Mouse (Mus musculus): ENCODE results near the gene Olfr211.

Gene Olfr211

DNA sequence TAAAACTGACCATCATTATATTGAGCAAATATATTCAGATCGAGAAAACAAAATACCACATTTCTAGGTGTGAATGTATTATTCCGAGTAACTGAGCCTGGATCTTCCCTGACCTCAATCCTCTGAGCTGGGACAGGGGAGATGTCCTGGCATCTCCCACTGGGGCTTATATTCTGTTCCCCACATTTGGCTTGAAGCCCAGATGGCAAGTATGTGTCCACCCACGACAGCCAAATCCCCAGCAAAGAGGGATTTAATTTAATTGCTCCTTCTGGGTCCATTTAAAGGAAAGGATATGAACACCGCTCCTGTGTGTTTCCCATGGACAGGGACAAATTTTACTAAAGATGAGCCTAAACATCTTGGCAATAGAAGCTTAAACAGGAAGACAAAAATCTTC lies at the start of gene Olfr211:
Gene Olfr211, plus strand, starts transcription at position 301 of the 400 bp plus-strand sequence.
- peak; percentile 74 for DNase-seq

DNA sequence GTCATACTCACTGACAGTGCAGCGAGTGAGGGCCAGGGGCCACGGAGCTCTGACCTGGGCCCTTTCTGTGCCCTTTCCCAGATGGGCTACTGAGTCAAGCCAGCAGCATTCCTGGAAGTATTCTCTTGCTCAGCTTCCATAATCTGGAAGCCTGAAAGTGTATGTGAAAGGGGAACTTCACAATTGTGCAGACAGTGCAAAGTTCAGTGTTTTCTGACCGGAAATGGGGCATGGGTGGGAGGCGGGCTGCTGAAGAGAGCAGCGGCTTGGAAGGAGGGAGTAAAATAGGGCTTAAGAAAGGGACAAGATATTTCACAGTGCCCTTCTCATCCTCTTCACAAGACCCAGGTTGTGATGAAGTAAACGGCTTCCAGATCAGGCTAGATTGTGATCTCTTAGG lies 49.4 kb upstream of the Olfr211 start:
- no peak for DNase-seq

DNA sequence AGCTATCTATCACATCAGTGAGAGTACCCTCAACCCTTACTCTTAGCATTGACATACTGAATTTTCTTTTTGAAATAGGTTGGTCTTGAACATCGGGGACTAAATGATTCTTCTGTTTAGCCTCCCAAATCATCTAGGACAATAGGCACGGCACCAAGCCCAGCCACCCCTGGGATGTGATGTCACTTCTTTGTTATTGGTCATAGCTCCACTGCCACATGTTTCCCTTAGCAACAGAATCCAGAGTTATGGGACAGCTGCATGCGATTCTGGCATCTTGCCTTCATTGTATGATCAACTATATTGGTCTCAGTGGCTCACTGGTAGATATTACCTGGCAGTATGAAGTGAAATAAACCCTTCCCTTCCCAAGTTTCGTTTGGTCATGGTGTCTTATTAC lies 48.4 kb upstream of the Olfr211 start:
- no peak for DNase-seq

DNA sequence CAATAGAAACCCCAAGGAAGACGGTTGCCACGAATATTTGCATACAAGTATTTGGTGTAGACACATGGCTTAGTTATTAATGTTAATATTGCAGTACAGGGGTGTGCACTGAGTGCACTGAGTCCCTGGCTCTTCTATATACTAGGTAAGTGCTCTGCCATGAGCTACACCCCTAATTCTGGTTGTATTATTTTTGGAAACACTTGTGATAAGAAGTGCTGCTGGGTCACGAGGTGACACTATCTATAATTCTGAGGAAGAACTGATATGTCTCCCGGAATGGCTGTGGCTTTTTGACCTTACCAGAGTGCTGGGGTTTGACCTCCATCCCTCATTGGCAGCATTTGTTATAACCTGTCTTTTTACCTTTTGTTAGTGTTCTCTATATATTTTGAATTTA lies 48.0 kb upstream of the Olfr211 start:
- DNase-seq = no peak

DNA sequence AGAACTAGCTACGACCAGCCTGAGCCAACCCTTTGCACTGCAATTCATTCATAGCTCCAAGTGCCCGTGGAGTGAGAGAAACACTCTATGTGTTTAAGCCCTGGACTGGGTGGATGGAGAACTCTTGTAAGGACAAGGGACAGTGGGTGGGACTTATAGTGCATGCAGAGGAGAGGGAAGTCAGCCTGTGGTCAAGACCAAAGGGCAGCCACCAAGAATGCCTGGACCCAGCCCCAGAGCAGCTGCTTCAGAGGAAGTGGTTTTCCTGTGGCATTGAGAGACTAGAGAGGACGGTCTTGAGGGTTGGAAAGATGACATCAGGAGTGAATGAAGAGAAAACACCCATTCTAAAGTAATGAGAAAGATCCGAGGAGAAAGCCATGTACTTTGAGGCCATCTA lies 33.1 kb upstream of the Olfr211 start:
- DNase-seq = no peak

DNA sequence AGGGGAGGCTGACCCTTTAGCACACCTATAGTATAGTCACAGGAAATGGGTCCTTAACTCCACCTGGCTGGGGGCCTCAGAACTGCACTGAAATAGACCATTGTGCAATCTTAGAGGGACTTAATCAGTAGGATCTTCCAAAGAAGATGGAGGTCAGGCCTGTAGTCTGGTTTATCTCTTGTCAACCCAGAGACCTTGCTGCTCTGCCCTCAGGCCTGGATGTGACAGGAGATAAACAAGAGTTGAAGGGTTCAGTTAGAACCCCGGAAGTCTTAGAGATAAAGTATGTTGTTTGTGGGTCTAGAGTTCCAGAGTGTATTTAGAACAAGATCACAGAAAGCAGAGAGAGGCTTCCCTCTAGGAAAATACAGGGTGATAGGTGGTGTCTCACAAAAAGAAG lies 32.4 kb upstream of the Olfr211 start:
- no peak for DNase-seq

DNA sequence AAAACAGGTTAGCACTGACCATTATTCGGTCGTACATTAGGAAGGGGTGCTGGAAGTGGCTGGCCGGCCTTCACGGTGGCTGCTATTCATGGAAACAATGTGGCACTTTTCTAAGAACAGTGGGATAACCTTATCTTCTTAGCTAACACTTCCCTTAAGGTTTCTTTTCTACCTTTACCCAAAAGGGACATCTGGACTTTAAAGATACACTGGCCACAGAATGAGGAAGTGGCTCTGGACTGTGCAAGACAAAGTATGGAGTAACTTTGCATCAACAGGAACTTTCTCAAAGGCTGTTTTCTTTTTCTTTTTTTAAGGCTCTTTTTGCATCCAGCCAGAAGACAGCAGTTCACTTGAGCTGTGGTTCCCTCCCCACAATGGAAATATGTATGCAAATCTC lies 30.2 kb upstream of the Olfr211 start:
- no peak for DNase-seq

DNA sequence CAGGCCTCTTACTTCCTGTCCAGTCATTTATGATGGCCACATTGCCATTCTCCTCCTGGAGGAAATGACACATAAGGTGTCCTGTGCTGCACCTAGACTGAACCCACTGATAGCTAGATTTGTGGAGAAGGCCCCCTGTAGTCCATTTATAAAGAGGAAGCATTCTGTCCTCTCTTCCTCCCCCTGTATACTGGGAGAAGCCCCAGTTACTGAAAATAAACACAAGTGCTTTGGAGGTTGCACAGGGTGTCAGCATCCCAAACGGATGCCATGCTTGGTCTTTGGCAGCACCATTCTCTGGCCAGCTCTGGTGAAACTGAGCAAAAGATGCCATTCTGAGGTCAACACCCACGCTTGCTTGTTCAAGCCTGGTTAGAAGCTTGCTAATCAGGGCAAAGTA lies 29.7 kb upstream of the Olfr211 start:
- DNase-seq = no peak

DNA sequence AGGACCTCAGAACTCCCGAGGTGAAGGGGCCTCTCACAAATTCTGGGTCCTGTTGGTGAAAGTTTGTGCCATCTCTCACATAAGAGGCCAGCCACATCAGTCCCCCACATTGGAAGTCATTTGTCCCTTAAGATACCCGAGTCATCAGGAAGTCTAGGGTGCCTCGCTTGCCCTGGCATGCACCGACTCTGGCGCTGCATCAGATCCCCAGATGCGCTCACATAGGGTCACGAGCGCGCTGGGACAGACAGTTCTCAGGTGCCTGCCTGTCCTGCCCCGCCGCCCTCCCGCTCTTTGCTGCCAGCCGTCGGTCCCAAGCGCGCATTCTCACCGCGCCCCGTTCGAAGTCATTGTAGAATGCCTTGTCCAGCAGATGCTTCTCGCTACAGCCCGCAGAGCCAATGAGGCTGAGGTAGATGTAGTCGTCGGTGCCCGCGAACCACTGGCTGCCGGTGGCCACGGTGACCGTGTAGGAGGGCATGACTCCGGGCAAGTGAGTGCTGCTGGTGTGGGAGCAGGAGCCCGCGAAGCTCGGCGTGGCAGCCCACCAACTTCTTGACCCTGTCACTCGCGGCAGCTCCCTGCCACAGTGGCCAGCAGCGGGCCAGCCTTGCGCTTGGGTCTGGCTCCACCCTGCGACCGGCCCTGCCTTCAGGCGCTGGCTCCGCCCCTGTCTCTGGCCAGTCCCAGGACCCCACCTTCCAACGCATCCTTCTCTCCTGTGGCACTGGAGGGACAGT lies 28.2 kb upstream of the Olfr211 start, which contains the start of gene Alox5:
Gene Alox5, minus strand, starts transcription at position 635 of the 740 bp plus-strand sequence.
- DNase-seq = peak; percentile 49 to 63

DNA sequence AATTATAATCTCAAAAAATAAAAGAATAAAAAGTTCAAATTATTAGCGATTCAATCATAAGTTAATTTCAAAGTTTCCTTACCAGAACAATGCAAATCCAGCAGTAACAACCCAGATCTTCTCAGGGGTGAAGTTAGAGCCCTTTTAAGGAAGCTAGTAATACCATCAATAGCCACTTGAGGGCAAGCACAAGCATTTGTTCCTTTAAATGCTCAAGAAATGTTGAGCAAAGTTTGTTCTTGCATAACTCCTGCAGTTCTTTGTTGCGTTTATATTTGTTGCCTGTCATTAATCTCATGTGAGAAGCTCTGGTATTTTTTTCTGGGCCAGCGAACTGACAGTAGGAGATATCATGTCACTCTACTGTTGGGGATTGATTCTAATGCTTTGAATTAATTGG lies 20.8 kb upstream of the Olfr211 start:
- peak in 1 of 2 experiments; percentile 33 for DNase-seq

DNA sequence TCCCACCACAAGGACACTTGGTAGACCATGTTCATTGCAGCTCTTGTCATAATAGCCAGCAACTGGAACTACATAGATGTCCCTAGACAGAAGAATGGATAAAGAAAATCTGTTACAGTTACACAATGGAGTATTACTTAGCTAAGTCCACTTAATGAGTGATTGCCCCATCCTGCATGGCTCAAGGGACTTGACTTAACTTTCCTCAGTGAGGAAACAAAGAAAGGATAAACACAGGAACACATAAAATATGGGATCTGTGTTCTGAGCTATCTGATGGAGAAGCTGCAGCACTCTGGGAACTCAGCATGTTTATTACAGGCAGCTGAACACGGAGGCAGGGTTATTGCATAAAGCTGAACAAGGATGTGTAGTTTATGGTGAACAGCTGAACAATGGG lies 3.8 kb upstream of the Olfr211 start:
- DNase-seq = no peak

DNA sequence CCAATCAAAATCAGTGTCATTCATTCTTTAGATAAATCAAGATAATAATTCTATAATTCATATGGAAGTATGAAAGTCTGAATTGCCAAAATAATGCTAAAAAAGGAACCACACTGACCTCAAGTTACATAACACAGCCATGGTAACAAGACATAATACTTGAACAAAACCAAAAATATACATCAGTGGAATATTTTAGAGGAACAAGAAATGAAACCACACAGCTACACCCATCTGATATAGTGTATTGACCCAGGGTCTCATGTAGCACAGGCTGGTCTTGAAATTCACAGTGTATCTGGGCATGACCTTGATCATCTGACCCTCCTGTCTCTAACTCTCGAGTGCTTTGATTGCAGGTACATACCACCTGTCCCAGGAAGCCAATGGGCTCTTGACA lies 2.1 kb upstream of the Olfr211 start:
- DNase-seq = no peak

DNA sequence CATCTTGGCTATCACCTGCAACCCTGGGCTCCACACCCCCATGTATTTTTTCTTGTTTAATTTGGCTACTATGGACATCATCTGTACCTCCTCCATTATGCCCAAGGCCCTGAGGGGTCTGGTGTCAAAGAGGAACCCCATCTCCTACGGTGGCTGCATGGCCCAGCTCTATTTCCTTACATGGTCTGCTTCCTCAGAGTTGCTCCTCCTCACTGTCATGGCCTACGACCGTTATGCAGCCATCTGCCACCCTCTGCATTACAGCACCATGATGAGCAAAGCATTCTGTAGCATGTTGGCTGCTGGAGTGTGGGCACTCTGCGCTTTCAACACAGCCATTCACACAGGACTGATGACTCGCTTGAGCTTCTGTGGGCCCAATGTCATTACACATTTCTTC lies 4.9 kb downstream of the Olfr211 start:
- DNase-seq = no peak

DNA sequence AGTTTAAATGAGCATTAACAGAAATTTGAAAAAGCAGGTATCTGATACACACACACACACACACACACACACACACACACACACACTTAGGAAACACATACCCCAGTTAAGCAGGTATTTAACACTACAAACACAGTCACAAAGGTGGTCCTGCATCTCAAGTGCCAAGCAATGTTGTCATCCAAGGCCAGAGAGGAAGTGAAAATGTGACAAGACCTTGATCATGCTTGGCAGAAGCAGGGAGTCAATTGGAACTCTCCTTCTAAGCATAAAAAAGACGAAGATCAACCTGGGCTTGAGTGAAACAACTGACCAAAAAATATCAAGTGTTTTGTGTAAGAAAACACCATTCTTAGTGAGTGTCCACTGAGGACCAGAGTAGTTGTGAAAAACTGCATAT lies 7.1 kb downstream of the Olfr211 start:
- no peak for DNase-seq

DNA sequence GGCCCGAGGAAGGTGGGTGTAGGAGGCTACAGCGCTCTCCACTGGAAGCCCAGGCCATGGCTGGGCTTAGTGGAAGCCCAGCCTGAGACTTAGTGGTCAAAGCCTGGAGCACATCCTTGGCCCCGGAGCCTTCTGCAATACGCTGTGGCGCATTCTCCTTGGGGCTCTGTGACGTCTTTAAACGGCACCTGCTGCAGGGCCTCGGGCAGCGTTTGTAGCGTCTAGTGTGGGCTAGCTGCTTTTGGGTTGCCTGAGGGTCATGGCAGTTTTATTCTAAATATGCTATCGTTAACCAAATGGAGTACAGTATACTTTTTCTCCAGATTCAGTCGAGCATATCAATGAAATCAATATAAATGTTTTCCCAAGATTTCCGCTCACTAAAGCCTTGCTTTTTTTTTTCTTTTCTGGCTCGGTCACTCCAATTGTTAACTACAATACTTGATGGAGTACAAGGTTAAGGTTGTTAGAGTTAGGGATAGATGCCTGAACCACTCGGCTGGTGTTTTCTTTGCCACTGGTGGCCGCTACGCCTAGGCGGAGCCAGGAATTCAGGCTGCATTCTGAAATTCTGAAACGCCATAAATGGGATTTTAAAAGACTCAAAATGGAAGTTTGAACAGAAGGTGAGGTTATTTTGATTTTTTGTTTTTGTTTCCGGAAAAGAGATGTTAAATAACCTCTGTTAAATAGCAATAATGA lies 17.6 kb downstream of the Olfr211 start, which contains the start of gene Olfr212:
Gene Olfr212, plus strand, starts transcription at position 215 of the 702 bp plus-strand sequence.
- peak; percentile 8 to 15 for DNase-seq

DNA sequence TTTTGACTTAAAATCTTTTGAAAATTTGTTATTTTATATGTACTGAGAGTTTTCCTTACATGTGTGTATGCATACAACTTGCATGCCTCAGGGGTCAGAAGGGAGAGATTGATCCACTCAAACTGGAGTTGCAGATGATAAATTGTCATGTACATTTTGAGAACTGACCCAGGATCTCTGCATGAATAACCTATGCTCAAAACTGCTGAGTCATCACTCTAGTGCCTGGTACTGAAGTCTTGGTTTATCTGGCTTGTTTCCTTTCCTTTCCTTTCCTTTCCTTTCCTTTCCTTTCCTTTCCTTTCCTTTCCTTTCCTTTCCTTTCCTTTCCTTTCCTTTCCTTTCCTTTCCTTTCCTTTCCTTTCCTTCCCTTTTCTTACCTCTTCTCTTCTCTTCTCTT lies 25.9 kb downstream of the Olfr211 start:
- no peak for DNase-seq

DNA sequence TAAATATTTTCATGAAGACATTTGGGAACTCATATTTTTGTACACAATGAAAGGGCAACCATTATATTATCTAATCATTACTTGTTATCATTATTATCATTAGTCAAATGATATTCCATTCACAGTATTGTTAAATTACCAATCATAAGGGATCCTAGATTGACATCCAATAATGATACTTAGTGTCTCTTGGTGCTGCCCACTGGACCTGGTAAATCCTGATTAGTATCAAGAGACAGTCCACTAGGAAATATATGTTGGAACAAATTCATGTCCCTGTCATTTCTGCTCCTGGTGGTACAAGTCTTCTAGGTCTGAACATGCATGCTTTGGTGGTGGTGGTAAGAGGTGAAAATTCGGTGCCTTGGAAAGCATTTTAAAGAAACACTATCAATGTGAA lies 49.3 kb downstream of the Olfr211 start, which contains the start of gene Olfr213:
Gene Olfr213, plus strand, starts transcription at position 301 of the 400 bp plus-strand sequence.
- DNase-seq = no peak

DNA sequence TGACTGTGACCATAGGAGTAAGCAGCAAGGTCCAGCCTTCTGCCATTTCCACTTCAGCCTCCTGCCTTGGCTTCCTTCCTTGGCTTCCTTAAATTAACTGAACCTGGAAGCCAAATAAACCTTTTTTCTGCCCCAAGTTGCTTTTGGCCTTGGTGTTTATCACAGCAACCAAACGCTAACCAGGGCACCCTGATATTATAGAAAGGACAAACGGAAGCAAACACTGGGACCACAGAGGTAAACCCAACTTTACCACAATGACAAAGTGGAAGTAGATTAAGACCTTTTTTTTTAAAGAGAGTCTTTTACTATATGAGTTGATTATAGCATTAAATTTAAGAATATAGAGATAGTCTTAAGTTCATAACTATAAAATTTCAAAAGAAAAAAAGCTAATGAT lies 53.6 kb downstream of the Olfr211 start:
- DNase-seq = no peak
